Mouse (Mus musculus): ENCODE measurements around the gene Il33. TPM values are rescaled to one million over a fixed set of nuclear protein-coding genes. Genes with fewer than 3 reads are reported as not detected.

Gene Il33
- 10 to 100 TPM; 10.9 to 11.2 TPM for total RNA-seq (2021)
- long read RNA-seq, experiment 1, transcript Il33-202 (8 exons, 2,537 nt) = major isoform, 7 of 15 reads
- long read RNA-seq, experiment 1, partial matches to known transcripts = 0 of 15 reads
- long read RNA-seq, experiment 1, other reads (novel, unspliced or antisense) = 7 of 15 reads
- long read RNA-seq, experiment 2, transcript Il33-202 (8 exons, 2,537 nt) = major isoform, 6 of 17 reads
- long read RNA-seq, experiment 2, partial matches to known transcripts = 0 of 17 reads
- long read RNA-seq, experiment 2, other reads (novel, unspliced or antisense) = 8 of 17 reads

DNA sequence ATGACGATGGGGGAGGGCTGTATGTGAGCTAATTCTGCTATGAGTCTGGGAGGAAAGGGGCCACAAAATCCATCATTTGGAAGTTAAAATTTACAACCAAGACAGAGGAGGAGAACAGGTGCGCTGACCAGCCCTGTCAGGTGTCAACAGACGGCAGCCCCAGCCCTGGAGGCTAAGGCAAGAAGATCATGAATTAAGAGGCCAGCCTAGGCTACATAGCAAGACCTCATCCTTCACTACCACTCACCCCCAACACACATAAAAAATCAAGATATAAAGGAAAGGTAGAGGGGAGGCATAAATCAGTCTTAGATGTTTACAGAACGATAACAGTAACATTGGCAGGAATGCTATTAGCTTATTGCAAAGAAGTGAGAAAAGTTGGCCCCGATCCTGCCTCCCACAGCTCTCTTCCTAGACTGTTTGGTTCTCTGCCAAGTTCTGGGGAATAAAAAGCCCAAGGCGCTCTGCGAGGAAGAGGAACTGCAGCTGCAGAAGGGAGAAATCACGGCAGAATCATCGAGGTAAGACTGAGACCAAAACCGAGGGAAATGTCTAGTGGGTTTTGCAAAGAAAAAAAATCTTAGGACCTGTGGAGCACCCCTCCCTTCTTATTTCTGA is at the start of gene Il33:
TSS of gene Il33 (plus strand) at position 477 of the 621 bp plus-strand sequence.
- DNase-seq (ENCODE audit: low spot score in 2 of 2) = peak in 1 of 2 experiments; percentile 67

DNA sequence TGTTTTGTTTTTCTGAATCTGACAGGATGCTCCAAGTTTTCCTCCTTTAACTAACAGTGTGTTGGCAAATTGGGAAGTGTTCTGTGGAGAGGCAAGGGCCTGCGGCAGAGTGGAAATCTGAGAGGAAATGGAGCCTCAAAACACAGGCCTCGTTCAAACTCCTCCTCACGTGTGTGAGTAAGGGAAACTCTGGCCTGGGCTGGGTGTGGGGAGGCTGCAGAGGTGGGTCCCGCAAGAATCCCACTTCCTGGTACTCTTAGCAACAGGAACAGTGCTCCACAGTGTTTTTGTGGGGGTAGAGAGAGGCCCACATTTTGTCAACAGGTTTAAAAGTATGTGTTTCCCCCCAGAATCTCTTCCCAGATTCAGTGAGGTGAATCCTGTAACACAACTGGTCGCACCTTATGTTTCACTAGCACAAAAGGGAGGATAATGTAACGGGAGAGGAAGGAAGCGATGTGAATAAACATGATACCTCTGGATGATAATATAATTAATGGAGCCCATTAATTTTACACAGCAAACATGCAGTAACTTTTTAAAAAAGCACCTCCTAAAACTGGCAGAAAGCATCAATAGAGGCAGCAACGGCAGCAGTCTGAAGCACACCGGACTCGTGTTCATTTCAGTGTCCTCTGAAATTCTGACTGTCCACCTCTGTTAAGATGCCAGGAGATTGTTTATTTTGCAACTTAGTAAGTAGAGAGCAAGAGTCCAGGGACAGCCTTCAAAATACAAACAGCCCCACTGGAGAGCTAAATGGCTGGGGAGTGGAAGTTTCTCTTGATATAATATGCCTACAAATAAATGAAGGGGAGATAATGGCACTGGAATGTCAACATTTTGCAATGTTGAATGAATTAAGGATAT is 47.3 kb upstream of the Il33 start:
- no peak for DNase-seq (ENCODE audit: low spot score in 2 of 2)

DNA sequence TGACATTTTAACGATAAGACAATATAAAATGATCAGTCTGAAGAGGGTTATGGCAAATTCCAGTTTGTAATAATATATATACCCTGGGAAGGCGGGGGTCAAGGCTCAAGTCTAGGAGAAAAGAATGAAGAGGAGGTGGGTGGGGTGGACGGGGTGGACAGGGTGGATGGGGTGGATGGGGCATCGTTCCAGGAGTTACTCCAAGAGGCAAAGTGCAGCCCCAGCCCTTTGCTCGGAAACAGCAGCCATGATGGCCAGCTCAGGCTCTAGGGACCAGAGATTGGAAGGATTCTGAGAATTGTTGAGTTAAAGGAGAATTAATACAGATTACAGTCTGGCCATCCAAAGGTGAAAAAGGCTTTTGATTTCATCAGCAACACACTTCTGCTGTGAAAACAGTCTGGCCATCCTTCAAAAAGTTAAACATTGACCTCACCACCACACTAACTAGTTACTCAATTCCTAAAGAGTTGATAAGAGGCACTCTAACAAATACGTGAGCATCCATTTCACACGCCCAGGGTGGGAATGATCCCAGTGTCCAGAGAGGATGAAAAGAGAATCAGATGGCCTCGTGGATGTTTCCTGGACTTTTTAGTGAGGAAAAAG is 45.9 kb upstream of the Il33 start:
- DNase-seq (ENCODE audit: low spot score in 2 of 2) = no peak

DNA sequence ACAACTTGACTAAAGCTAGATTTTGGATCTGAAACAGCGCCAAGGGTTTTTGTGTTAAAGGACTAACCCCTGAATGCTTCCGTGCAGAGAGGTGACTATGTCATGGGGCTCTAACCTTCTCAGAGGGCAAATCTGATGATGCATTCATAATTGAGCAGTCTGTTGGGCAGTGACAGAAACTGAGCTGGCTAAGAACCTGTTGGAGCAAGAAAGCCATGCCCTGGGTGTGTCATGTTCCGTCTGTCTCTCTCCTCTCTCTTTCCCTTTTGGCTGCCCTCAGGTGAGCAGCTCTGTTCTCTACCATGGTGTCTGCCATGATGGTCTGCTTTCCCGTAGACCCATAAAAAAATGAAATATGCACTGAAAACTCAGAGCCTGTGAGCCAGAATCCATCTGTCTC is 44.0 kb upstream of the Il33 start:
- DNase-seq (ENCODE audit: low spot score in 2 of 2) = no peak

DNA sequence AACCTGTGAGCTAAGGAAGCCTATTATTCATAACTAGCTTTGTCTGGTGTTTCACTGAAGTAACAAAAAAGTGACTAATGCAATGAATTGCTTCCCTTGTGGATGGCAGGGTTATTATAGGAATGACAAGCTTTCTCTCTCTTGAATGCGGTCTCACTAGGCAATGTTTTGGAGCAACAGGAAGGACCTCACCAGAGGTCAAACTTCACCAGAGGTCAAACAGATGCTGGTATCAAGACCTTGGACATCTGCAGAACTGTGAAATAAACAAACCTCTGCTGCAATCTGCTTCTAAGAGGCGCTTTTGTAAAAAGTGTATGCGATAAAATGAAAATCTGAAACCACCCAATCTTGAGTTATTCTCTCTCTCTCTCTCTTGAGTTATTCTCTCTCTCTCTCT is 42.2 kb upstream of the Il33 start:
- DNase-seq (ENCODE audit: low spot score in 2 of 2) = no peak

DNA sequence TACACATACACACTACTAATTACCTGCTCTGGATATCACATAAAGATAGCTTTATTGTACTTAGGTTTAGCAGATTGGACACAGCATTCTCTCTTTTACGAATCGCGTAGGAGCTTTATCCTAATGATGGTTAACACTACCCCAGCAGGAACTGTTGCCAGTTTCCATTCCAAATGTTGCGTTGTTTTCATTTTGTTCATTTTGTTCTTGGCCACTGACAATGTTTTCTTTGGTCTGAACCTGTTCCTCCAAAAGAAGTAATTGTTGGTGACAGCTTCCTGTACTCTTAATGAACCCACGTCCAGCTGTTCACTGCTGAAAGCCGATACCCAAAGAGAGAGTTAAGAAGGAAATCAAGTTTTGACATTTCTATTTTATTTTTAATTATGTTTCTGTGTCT is 39.4 kb upstream of the Il33 start:
- peak in 1 of 2 experiments; percentile 61 for DNase-seq (ENCODE audit: low spot score in 2 of 2)

DNA sequence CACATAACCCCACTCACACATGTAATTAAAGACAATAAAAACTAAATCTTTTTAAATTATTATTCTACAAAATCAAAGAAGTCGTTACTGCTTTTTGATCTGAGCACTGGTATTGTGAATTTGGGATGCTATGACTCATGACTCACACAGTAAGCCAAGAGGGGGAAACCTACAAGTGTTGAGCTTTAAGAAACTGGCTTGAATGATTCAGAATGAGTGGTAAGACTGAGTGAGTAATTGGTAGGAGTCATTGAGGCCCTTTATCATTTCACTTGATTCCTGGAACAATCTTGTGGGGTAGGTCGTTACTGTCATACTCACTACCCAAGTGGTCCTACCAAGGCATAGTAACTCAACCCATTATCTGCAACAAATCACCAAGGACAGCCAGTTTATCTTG is 37.4 kb upstream of the Il33 start:
- no peak for DNase-seq (ENCODE audit: low spot score in 2 of 2)

DNA sequence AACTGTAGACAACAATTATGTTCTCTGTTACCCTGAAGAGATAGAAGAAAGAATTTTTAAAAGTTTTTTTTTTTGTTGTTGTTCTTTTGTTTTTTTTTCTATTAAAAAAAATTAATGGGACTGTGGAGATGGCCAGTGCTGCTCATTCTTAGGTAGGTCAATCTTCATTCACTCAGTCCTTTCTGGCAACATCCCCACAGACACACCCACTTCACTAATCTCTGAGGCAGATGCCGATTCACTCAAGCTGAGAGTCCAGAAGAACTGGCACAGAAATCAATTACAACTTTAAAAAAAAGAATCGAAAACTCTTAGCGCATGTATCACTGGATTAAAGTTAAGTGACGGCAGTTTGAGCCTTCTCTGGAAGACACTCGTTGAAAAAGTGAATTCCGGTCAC is 36.0 kb upstream of the Il33 start:
- no peak for DNase-seq (ENCODE audit: low spot score in 2 of 2)

DNA sequence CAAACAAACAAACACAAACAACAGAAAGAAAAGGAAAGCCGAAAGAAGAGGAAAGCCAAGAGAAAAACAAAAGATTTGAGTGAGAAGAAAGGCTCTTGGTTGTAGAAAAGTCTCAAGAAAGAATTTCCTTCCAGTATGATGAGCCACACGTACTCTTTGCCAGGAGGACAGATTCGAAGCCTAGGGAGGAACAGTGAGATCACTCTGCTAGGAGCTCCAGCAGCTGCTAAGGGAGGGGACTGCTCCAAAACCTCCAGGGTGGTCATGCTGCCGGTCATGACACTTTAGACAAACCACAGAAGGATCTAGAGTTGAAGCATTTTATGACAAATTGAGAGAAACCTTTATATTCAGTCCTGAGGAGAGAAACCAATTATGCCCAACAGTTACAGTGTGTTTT is 32.9 kb upstream of the Il33 start:
- no peak for DNase-seq (ENCODE audit: low spot score in 2 of 2)

DNA sequence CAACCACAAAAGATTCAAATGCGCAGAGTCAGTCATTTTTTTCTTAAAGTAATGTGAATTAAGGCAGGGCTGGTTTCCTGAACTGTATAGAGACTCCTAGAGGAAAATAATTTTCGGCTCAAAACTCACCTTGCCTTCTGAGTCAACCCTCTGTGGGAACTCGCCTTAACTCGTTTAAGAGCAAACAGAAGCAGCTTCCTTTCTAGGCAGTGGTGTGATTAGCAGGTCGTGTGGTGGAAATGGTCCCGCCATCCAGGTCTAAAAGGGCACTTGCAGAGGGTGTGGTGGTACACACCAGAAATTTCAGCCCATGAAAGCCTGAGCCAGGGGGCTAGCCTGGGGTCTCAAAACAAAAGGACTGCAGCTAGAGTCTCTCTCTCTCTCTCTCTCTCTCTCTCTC is 32.1 kb upstream of the Il33 start:
- no peak for DNase-seq (ENCODE audit: low spot score in 2 of 2)

DNA sequence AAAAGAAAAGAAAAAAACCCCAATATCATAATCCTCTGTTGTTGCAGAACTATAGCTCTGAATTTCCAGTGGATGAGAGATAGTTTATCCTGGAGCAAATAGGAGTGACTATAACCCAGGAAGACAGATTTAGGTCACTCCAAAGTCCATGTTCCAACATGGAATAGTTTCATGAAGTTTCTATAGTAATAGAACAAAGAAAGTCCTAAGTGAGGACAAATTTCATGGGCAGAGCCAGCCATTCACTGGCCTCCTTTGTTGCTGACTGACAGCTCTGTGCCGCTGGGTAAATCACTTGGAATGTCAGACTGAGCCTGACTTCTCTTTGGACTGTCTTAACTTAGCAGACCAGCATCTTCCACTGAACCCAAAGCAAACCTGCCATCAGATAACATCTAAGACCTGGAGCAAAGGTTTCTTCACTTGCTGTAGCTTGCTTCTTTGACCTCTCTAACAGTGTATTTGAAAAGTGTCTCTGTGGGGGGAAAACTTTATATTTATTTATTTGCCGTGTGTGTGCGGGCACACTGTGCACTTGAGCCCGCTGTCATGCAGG is 31.1 kb upstream of the Il33 start:
- no peak for DNase-seq (ENCODE audit: low spot score in 2 of 2)

DNA sequence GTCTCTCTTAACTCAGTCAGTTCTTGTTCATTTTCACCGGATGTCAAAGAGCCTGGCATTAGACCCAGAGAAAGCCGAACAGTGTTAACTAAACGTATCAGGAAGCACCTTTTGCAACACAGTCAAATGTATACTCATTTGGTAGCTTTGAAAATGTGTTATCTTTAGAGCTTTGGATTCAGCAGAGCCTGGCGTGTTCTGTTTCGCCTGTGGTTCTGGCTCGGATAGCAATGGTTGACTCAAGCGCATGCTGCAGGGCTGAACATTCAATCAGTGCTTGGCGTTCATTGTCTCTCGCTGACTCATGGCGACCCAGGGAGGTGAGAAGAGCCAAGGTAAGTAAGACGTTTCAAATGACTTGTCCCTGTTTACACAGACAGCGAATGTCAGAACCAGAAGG is 30.5 kb upstream of the Il33 start:
- DNase-seq (ENCODE audit: low spot score in 2 of 2) = no peak

DNA sequence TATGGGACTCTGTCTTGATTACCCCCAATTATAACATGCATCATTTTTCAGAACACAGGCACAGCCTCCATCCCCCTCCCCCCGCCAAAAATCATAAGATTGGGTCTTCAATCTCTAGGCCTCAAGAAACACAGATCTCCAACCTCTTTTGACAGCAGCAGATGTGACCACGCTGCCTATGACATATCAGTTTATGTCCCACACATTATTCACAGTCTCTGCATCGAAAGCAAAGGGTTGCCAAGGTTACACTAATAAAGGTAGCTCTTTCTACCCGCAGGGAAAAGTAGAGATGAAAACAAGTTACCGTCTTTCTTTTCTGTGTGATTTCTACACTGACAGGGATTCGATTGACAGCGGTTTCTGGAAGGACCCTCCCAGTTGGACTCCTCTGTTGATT is 29.9 kb upstream of the Il33 start:
- no peak for DNase-seq (ENCODE audit: low spot score in 2 of 2)

DNA sequence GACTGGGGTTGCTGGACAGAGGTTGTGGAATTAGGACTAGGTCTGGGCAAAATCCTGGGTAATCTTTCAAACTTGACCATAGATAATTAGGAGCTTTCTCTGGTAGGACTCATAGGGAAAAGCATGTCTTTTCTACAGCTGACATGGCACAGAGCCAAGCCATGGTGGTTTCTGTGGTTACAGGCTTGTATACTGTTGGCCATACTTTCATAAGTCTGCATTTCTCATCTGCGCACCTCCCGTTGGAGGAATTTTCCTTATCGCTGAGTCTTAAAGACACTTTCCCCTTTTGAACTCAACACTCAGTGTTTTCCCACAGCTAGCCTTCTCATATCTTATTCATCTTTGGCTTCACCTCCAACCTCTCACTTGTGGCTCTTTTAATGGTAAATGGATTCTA is 24.6 kb upstream of the Il33 start:
- no peak for DNase-seq (ENCODE audit: low spot score in 2 of 2)

DNA sequence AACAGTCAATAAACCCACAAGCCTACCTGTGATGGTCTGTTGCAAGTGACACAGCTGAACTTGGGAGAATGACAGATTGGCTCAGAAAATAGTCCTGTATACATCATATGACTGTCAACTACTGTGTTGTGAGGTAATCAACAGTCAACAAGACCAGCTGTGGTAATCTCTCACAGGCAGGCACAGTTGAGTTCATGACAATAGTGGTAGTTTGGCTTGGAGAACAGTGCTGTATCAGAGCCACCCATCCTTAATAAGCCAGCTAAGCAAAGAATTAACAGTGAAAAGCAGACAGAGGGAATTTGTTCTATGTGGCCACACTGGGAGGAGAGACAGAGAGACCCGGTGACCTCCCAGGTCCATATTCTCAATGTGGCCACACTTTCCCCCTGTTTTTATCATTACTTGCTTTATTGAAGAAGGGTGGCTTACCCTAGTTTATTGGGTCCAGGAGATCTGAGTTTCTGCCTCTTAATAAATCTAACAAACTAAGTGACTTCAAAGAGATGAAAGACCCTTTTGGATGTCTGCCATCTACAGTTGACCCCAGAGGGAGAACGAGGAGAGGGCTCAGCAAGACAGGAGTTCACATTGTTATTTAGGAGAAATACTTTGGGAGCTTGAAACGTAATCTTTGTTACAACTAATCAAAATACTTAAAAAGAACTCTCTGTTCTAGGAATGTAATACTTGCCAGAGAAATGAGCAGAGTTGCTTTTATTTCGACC is 22.4 kb upstream of the Il33 start:
- no peak for DNase-seq (ENCODE audit: low spot score in 2 of 2)

DNA sequence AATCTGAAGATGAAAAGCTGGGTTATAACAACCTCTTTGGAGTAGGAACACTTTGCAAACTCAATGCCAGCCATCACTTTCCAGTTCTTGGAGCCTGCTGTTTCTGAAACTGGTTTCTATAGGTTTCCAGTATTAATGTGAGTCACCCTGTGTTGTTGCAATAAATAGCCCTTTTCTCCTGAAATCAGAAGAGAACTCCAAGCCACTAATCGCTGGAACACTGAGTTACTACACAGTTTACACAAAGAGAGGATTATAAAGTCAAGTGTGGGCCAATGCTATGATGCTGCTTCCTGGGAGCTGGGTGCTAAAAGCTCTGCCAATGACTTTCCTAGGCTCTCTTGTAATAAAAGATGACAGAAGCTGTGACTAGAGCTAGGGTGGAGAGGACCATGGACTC is 19.0 kb upstream of the Il33 start:
- DNase-seq (ENCODE audit: low spot score in 2 of 2) = no peak

DNA sequence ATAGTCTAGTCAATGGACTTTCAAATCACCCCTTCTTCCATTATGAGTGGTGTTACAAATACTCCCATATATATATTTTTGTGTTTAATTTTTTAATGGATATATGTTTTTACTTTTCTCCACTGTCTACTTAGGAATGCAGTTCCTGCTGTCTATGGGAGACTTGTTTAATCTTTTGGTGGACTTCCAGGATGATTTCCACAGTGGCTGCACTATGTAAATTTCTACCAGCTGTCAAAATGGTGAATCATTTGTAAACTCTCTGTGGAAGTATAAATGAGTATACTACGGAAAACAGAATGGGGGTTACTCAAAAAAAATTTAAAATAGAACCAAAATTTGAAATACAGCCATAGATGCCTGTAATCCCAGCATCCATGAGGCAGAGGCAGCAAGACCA is 15.7 kb upstream of the Il33 start:
- DNase-seq (ENCODE audit: low spot score in 2 of 2) = no peak

DNA sequence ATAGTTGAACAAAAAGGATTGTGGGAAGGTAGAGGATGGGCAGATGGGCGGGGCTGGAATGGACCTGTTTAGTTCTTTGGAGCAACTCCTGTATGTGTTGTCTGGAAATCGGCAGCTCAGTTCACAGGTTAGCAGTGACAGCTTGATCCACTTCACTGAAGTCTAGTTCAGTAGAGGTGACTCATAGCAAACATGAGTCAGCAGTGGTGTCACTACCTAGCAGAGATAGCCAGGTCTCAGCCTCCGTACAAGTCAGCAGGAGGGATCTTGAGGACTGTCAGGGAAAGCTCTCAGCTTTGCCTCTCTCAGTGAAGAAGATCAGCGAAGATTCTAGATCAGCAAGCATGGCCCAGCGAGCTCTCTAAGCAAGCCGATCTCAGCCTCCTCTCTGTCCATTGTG is 13.0 kb upstream of the Il33 start:
- DNase-seq (ENCODE audit: low spot score in 2 of 2) = no peak

DNA sequence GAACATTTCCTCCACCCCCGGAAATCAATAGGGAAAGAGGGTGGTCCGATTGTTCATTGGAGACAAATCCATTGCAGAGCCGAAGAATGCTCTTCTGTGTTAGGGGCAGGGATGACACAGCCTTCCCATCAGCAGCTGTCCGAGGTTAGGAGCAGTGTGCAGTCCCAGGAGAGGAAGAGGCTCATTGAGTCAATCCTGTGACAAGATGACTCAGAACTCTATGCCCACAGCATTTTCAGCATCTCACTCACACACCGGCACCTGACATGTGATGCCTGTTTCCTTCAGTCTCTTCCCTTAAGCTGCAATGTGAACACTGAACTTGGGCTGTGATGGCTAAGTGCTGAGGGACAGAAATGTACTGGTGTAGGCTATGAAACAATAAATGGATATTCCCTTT is 7.5 kb upstream of the Il33 start:
- no peak for DNase-seq (ENCODE audit: low spot score in 2 of 2)

DNA sequence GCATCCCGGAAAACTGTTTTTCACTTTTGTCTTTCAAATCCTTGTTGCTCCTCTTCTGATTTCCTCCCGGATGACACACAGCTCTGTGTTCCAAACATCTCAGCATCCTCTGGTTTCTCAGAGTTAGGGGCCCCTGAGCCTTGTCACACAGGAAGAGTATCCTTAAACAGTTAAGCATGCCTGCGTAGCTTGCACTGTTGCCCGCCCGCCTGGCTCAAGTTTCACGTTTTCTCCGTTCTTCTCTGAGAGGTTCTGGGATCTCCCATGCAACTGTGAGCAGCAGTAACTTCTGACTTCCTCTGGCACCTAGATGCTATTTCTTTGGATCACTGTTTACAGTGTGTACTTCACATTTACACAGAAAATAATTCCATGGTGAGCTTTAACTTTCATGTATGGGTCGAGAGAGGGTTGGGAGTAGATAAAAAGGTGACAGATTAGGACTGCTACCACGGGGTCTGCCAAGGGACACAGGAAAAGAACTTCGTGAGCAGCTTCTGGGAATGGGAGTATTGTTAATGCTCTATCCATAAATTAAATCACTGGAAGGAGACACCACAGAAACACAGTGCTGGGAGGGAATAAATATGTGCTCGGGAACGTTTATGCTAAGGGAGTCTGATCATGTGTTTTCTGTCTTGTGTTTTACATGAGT is 1.3 kb downstream of the Il33 start:
- DNase-seq (ENCODE audit: low spot score in 2 of 2) = no peak

Measured in layer of hippocampus, postnatal 14 days (tissue).